Mouse (Mus musculus) urinary bladder, adult 18-20 months (tissue): ENCODE results near the gene Rsf1.

Experiments used
- DNase-seq, 2 experiments: peaks; one replicate each; pipeline ENCODE4 v3.0.0; 2022; ENCODE audit warnings: low spot score in 2 of 2, mixed read lengths in 2 of 2

The Rsf1 gene

DNA sequence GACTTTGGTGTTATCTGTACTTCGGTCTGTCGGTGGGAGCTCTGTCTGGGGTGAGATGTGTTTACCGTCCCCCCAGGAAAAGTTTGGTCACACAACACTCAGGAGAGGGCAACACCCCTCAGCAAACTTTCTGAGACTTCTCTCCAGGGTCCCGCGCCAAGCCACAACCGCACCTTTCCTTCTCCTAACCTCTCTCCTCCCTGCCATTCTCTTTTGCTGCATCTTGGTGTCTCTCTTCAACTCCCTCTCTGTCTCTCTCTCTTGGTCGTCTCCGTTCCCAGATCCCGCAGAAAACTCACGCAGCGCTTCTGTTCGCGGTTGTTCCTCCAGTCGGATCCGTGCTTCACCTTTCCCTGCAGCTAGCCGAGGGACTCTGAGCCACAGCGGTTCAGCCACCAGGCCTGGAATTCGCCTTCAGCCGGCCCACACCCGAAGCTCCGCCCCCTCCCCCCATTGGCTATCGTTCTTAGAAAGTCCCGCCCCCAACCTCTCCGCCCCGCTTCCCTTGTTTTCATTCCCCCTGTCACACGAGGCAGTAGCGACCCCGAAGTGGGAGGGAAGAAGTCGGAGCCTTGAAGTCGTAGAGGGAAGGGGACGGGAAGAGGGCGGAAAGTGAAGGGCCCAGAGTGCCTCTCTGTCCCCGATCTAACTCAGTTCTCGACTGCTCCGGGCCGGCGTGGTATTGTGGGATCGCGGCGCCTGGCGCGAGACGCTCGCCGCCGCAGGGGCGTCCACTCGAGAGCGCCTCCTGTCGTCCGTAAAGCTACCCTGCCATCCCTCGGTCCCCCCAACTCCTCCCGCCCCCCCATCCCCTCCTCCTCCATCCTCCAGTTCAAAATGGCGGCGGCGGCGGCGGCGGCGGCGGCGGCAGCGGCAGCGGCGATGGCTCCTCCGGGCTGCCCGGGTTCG is at the start of gene Rsf1, which contains the start of gene Aamdc:
Gene Rsf1, plus strand, starts transcription at position 823 of the 909 bp plus-strand sequence.
Gene Aamdc, minus strand, starts transcription at position 431 of the 909 bp plus-strand sequence.
- peak; percentile 80 to 92 for DNase-seq

- DNase-seq, result no peak
Observed at GRCm38 (mm10) chr7:97535531-97535930, 44.2 kb upstream of the Rsf1 start.

GRCm38 (mm10) chr7:97536571-97536970 is 43.1 kb upstream of the Rsf1 start:
- no peak for DNase-seq

DNA sequence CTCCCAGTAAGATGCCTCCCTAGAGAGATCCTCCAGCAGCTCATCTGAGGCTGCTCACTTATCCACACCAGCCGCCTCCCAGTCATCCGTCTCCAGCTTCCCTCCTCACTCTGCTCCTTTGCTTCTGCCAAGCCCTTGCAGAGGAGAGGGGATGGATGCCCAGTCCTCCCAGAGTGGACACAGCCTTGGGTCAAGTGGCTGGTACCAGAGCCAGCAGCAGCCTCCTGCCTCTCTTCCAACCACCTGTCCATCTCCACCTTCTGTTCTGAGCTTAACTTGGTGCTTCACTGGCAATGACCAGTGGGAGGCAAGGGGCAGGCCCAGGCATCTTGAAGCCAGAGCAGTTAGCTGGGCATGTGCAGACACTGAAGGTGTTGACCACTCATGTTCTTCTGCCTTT is 33.2 kb upstream of the Rsf1 start:
- DNase-seq, result no peak

DNA sequence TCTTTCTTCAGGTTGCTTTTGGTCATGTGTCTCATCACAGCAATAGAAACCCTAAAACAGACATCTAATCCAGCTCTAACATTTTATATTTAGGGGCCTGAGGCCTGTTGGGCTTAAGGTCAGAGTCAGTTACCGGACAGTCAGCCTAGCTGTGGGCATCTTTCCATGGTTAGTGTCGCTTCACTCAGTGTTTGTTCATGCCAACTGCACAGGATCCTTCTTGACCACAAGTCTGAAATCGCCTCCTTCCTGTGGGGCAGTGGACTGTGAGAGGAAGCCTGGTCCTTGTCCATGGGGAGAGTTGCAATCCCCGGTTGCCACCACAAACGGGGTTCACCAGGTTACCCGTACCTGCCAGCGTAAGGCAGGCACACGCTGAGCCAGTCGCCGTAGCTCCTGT is 30.4 kb upstream of the Rsf1 start:
- DNase-seq, result no peak

- no peak for DNase-seq
Observed at GRCm38 (mm10) chr7:97550673-97551072, 29.0 kb upstream of the Rsf1 start.

GRCm38 (mm10) chr7:97563576-97563975 is 16.1 kb upstream of the Rsf1 start:
- DNase-seq, result no peak

DNA sequence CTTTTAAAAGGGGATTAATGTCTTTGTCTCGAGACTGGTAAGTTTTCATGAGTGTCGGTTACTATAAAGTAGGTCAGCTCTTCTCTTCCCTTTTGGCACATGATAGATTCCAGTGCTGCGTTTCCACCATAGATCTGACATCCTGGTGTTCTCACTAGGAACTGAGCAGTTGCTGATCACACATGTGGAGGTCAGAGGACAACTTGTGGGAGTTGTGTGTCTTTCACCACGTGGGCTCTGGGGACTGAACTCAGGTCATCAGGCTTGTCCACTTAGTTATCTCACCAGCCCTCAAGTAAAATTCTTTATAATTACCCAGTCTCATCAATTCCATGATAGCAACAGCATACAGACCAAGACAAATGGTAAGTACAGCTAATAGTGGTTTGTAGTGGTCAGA is 10.3 kb upstream of the Rsf1 start:
- no peak for DNase-seq

DNA sequence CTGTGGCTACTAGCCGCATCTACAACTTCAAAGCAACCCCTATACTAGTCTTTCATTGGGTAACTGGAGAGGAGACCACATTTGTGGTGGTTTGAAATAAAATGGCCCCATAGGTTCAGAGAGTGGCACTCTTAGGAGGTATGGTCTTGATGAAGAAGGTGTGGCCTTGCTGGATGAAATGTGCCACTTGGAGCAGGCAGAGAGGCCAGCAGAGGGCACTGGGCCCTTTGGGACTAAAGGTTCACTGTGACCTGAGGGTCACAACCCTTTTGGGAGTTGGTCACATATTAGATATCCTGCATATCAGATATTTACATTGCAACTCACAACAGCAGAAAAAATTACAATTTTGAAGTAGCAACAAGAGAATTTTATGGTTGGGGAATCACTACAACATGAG is 9.3 kb upstream of the Rsf1 start:
- no peak for DNase-seq

GRCm38 (mm10) chr7:97578361-97579066 is 1.2 kb upstream of the Rsf1 start:
- DNase-seq, result peak in 1 of 2 experiments; percentile 29

DNA sequence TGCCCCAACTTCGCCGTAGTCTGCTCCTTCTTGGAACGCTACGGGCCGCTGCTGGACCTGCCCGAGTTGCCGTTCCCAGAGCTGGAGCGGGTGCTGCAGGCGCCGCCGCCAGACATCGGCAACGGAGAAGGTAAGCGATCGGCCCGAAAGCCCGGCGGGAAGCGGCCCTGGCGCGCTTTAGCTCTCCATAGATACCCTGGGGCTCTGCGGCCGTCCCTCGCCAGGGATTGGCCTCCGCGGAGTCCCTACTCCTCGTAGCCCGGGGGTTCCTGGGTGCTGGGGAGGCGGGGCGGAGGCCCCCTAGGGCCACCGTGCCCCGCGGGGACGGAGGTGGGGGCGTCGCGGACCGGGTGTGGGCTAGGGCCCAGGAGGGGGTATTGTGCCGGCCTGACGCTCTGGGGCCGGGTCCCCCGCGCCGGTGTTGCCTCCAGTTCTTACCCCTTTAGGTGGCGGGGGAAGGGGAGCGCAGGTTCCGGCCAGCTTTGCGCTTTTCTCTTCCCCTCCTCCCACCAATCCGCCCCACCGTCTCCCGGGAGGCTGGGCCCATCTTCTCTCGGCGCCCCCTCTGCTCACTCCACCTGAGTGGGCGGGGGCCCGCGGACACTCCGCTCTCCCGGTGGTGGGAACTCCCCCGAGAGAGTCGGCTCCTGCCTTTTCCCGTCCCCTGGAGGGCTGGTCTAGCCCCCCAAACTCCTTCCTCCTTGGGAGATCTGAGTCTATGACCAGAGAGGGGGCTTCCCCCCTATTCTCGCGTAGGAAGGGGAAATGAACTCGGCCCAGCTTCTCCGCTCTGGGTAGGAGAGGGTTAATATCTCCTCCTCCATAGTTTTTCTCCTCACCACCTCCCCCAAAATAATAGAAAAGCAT is 520 bp downstream of the Rsf1 start:
- DNase-seq, result peak; percentile 29 to 68

DNA sequence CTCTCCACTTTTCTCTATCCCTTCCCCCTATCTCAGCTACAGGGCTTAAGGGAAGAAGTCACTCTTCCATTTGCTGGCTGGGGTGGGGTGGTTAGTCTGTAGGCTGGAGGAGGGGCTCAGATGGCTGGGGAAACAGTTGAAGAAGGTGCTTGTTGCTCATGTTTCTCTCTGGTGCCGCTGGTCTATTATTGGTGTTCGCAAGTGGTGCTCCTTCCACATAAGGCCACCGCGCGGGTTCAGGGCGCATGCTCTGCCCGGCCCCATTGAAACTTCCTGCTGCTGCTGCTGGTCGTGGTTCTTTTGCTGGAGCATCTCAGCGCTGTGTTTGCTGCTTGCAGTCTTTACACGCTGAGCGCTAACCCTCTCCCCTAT is 1.1 kb downstream of the Rsf1 start:
- DNase-seq, result peak; percentile 63 to 77

- no peak for DNase-seq
Observed at GRCm38 (mm10) chr7:97588506-97588905, 8.8 kb downstream of the Rsf1 start.

GRCm38 (mm10) chr7:97590488-97590887 is 10.8 kb downstream of the Rsf1 start:
- no peak for DNase-seq

GRCm38 (mm10) chr7:97591336-97591735 is 11.6 kb downstream of the Rsf1 start:
- DNase-seq, result no peak

- DNase-seq, result no peak
Observed at GRCm38 (mm10) chr7:97592396-97592795, 12.7 kb downstream of the Rsf1 start.

DNA sequence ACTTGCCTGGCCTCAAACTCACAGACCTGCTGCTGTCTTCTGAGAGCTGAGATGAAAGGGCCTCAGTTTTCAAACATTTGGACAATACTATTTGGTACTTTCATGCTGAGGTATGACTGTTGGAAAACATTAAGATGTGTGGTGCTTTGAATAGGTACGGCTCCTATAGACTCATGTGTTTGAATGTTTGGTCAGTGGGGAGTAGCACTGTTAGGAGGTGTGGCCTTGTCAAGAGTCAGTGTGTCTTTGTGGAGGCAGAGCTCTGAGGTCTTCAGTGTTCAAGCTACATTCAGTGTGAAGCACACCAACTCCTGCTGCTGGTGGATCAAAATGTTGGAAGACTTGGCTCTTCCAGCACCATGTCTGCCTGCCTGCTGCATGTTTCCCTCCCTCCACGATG is 13.8 kb downstream of the Rsf1 start:
- DNase-seq, result no peak

DNA sequence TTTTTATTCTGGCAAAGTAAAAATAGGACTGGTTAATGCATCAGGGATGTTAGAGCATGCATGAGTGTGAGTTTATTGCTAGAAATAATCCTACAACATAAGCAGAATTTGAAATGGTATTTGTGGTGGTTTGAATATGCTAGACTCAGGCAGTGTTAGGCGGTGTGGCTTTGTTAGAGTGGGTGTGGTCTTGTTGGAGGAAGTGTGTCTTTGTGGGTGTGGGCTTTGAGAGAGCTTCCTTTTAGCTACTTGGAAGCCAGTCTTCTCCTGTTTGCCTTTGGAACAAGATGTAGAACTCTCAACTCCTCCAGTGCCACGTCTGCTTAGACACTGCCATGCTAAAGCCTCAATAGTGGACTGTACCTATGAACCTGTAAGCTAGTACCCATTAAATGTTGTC is 18.9 kb downstream of the Rsf1 start:
- no peak for DNase-seq

GRCm38 (mm10) chr7:97621346-97621745 is 41.7 kb downstream of the Rsf1 start:
- no peak for DNase-seq

- no peak for DNase-seq
Observed at GRCm38 (mm10) chr7:97622676-97623075, 43.0 kb downstream of the Rsf1 start.

- DNase-seq, result no peak
Observed at GRCm38 (mm10) chr7:97623402-97623801, 43.7 kb downstream of the Rsf1 start.

GRCm38 (mm10) chr7:97629351-97629750 is 49.7 kb downstream of the Rsf1 start:
- no peak for DNase-seq
